Mouse (Mus musculus): Measurements from ENCODE around the gene Camk1d. TPM values are rescaled to one million over a fixed set of nuclear protein-coding genes. Genes with fewer than 3 reads are reported as not detected.
A peak's percentile ranks its signal among the peaks of the same experiment; 100 is the strongest.
"Not testable (repeated sequence)": the region's sequence is repeated elsewhere in the genome, so short reads cannot be mapped to it uniquely, and the experiment has no call there.

Camk1d gene
- polyA plus RNA-seq, 1 experiment from 2014 or later: 2.4 TPM

DNA sequence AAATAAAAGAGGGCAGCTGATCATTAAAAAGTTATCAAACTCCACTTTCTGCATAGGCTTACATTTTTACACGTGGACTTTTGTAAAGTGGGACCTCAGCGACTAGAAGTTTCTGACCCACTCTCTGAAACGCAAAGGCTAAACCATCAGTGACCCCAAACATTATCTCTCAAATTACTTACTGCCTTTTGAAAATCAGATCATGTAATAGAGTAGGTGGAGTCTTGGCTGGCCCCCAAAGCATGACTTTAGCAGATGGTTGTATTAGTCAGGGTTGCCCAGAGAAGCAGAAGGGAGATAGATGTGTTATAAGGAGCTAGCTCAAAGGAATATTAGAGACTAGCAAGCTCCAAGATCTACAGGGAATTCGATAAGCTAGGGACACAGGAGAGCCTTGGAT is 103.8 kb downstream of the Camk1d start:
- WGBS: 85% methylated on average over 4 of the region's 4 CpGs
- no peak for ATAC-seq (replicated peaks; ENCODE audit: insufficient number of reproducible peaks, insufficient read depth, low FRiP score, low read depth)

DNA sequence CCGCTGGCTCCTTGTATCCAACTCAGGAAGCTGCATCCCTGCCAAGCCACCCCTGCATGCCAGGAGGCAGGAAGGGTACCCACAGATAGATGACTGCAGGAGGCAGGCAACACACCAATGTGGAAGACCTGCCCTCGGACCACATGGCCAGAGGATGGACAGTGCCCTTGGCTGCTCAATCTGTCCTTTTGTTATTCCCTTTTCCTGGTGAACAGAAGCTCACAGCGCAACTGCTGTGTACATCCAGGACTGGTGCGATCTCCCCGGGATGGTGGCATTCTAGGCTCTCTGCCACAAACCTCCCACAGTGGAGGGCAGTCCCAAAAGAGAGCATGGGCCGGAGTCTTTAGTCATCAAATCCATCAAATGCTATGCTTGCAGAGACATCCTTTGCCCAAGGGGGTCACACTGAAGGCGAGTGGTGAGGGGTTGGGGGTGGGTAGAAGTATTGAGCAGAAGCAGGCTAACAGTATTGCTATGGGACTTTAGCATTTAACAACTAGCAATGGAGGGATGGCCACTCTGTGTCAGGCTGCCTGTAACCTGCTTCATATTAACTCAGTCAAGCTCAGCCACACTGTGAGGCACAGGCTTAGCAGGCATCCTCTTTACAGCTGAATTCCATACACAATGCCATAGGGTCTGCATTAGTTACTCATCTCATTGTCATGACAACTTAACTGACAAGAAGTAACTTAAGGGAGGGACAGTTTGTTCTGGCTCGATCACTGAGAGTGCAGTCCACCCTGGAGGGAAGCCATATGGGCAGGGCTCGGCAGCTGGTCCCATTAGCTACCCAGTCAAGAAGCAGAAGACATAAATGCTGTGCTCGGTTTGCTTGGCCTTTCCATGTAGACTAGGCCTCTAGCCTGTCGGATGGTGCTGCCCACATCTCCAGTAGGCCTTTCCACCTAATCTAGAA is 106.1 kb downstream of the Camk1d start:
- ATAC-seq (replicated peaks; ENCODE audit: insufficient number of reproducible peaks, insufficient read depth, low FRiP score, low read depth): no peak

More for the DNA sequence above, 103.8 kb downstream of the Camk1d start:
- Histone ChIP-seq H3K27ac (no peak overlapping the region), H3K4me3 (no peak overlapping the region), H3K9me3 (replicated peaks) (no peaks in the 10 kb centered on the region), H3K9ac (no peak overlapping the region), H3K4me1 (replicated peaks) (peaks cover 39% of the 10 kb centered on the region), H3K4me2 (no peak overlapping the region), H3K36me3 (no peaks in the 10 kb centered on the region), H3K27me3 (no peaks in the 10 kb centered on the region)

DNA sequence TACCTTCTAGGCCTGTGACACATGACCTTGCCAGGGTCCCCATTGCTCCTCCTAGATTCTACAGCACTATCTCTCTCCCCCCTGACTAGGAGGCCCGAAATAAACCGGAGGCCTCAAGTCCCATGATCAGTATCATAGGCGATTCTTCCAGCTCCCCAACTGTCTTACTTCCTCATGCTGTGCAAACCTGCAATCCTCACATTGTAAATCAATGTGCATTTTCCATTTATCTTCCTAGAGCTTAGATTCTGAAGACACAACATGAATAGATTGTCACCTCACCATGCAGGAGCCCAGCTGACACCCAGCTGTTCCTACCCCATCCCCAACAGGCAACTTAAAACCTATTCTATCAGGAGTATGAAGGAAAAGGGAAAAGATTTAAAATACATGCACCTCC is 108.5 kb downstream of the Camk1d start:
- 36% methylated on average over 3 of the region's 3 CpGs for WGBS
- Histone ChIP-seq H3K4me2 (no peak overlapping the region), H3K27me3 (no peaks in the 10 kb centered on the region), H3K4me1 (replicated peaks) (peaks cover 12% of the 10 kb centered on the region), H3K9me3 (replicated peaks) (no peaks in the 10 kb centered on the region), H3K27ac (no peak overlapping the region), H3K36me3 (no peaks in the 10 kb centered on the region), H3K9ac (no peak overlapping the region), H3K4me3 (no peak overlapping the region)
- ATAC-seq (replicated peaks; ENCODE audit: insufficient number of reproducible peaks, insufficient read depth, low FRiP score, low read depth): no peak

More for the DNA sequence above, 106.1 kb downstream of the Camk1d start:
- Histone ChIP-seq H3K27ac (no peak overlapping the region), H3K27me3 (no peaks in the 10 kb centered on the region), H3K4me1 (replicated peaks) (peaks cover 20% of the 10 kb centered on the region), H3K4me2 (no peak overlapping the region), H3K9ac (no peak overlapping the region), H3K9me3 (replicated peaks) (no peaks in the 10 kb centered on the region), H3K4me3 (no peak overlapping the region), H3K36me3 (no peaks in the 10 kb centered on the region)
- 78% methylated on average over 11 of the region's 11 CpGs for WGBS

DNA sequence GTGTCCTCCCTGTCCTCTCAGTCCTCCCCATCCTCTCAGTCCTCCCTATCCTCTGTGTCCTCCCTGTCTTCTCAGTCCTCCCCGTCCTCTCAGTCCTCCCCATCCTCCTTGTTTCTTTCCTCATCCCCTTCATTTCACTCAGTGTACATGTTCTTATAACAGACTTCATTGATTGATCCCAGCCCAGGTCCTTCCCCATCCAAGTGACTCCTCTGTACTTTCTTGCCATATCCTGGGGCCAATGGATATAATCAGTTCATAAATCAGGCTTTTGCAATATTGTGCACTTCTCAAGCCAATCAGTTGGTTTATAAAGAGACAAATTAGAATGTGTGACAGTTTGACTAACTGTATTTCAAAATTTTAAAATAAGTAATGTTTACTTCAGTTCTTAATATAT is 112.3 kb downstream of the Camk1d start:
- Histone ChIP-seq H3K27ac (no peak overlapping the region), H3K9me3 (replicated peaks) (no peaks in the 10 kb centered on the region), H3K4me3 (no peak overlapping the region), H3K27me3 (no peaks in the 10 kb centered on the region), H3K4me2 (no peak overlapping the region), H3K4me1 (replicated peaks) (peaks cover 15% of the 10 kb centered on the region), H3K9ac (no peak overlapping the region), H3K36me3 (no peaks in the 10 kb centered on the region)
- 93% methylated on average over 1 of the region's 1 CpGs for WGBS
- no peak for ATAC-seq (replicated peaks; ENCODE audit: insufficient number of reproducible peaks, insufficient read depth, low FRiP score, low read depth)

DNA sequence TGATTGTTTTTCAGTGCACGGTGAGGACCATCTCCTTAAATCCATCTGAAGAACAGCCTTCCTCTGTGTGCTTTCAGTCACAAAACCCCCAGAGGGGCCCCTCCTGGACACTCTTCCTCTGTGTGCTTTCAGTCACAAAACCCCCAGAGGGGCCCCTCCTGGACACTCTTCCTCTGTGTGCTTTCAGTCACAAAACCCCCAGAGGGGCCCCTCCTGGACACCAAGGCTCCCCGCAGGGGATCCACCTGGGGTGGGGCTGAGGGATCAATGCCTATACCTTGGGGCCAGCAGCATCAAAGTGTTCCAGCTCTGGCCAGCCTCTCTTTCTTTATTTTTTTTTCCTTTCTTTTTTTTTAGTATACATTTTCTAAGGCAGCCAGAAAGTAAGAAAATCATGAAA is 113.1 kb downstream of the Camk1d start:
- ATAC-seq (replicated peaks; ENCODE audit: insufficient number of reproducible peaks, insufficient read depth, low FRiP score, low read depth): peak; percentile 65; the same call in 1 of the 2 replicates
- WGBS: 5% methylated on average over 2 of the region's 2 CpGs
- not testable (repeated sequence) for H3K27ac ChIP-seq; H3K9ac ChIP-seq; H3K4me2 ChIP-seq; H3K9me3 ChIP-seq (replicated peaks); H3K4me3 ChIP-seq; H3K27me3 ChIP-seq; H3K36me3 ChIP-seq
- H3K4me1 ChIP-seq (replicated peaks): peaks cover 15% of the 10 kb centered on the region

DNA sequence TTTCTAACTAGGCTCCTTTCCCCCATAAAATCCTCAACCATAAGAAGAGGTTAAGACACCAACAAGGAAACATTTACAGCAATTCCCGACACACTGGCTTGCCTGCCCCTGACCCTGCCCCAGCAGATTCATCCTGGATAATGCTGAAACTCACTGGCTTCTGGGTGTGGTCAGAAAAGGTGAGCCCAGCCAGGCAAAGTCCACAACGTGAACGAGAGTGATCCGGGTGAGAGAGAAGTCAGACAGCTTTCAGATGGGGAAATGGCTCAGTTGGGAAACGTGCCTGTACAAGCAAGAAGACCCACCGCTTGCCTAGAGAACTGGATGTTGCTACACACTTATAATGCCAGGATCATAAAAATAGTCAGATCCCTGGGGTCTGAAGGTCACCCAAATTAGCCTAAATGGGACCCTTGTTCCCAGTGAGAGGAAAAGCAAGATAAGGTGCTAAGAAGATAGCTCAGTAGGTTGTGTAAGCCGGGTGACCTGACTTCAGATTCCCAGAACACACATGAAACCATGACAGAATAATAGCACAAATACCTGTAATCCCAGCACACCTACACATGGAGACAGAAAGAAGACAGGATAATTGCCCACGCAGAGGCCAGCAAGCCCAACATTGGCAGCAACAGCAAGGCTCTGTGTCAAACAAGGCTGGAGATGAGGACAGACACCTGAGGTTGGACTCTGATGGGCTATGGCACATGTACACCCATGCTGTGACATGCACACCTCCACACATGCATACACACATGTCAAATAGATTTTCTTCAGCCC is 113.9 kb downstream of the Camk1d start:
- Histone ChIP-seq H3K9me3 (replicated peaks) (no peaks in the 10 kb centered on the region), H3K27ac (no peak overlapping the region), H3K9ac (no peak overlapping the region), H3K4me1 (replicated peaks) (peaks cover 11% of the 10 kb centered on the region), H3K36me3 (no peaks in the 10 kb centered on the region), H3K4me2 (no peak overlapping the region), H3K27me3 (no peaks in the 10 kb centered on the region), H3K4me3 (no peak overlapping the region)
- no peak for ATAC-seq (replicated peaks; ENCODE audit: insufficient number of reproducible peaks, insufficient read depth, low FRiP score, low read depth)
- WGBS: 61% methylated on average over 8 of the region's 8 CpGs

DNA sequence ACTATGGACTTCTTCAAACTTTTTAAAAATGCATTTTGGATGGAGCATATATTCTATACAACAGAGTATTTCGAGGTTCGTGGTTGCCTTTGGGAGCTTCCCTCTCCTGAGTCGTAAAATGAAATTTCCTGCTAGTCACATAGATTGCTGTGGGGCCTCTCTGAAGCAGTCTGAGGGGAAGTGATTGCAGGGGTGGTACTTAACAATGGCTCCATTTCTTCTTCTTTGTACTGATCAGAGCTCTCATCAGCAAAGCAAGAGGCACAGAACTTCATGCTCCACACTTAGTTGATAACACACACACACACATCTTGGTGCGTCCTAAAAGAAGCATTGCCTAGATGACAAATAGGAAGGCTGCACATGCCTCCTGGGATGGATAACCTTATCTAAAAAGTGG is 114.6 kb downstream of the Camk1d start:
- ATAC-seq (replicated peaks; ENCODE audit: insufficient number of reproducible peaks, insufficient read depth, low FRiP score, low read depth): no peak

DNA sequence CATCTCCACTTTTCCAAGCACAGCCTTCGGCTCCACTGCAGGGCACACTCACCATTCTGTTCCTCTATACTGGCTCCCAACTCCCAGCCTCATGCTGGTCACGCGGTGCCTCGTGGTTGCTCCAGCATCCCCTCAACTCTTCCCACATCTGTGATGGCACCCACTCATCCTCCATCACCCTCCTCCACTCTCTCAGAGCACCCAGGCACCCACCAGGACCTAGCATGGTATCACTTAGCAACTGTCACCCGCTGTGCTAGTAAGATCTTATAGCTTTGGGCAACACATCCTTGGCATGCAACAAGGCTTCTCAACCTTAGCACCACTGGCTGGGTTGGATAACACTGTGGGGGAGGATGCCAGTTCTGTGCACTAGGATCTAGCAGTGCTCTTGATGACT is 115.8 kb downstream of the Camk1d start:
- H3K36me3 ChIP-seq: no peaks in the 10 kb centered on the region
- no peak overlapping the region for H3K27ac ChIP-seq
- no peak overlapping the region for H3K4me3 ChIP-seq
- no peaks in the 10 kb centered on the region for H3K9me3 ChIP-seq (replicated peaks)
- no peak for ATAC-seq (replicated peaks; ENCODE audit: insufficient number of reproducible peaks, insufficient read depth, low FRiP score, low read depth)
- H3K27me3 ChIP-seq: no peaks in the 10 kb centered on the region
- H3K4me1 ChIP-seq (replicated peaks): peaks cover 17% of the 10 kb centered on the region
- no peak overlapping the region for H3K4me2 ChIP-seq
- H3K9ac ChIP-seq: no peak overlapping the region
- 93% methylated on average over 5 of the region's 5 CpGs for WGBS

More for the DNA sequence above, 114.6 kb downstream of the Camk1d start:
- Histone ChIP-seq H3K9ac (no peak overlapping the region), H3K27me3 (no peaks in the 10 kb centered on the region), H3K36me3 (no peaks in the 10 kb centered on the region), H3K4me1 (replicated peaks) (peaks cover 11% of the 10 kb centered on the region), H3K9me3 (replicated peaks) (no peaks in the 10 kb centered on the region), H3K27ac (no peak overlapping the region), H3K4me2 (no peak overlapping the region), H3K4me3 (no peak overlapping the region)
- WGBS: 43% methylated on average over 4 of the region's 4 CpGs

DNA sequence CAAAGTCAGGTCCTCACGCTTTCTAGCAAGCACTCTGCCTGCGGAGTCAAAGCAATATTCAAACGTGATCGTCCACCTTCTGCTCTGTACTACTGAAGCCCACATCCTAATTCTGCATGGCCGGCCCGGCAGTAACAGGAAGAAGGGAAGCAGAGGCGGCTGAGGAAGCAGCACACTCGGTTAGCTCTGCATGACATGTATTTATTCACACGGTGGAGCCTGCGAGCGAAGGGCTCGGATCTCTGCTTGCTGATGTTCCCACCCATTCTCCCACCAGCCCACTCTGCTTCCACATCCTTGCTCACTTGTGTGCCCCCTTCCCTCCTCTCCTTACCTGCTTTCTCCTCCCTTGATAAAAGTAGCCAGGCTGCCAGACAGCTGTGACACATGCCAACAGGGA is 117.4 kb downstream of the Camk1d start:
- Histone ChIP-seq H3K27me3 (no peaks in the 10 kb centered on the region), H3K4me3 (no peak overlapping the region), H3K36me3 (no peaks in the 10 kb centered on the region), H3K27ac (no peak overlapping the region), H3K4me1 (replicated peaks) (peaks cover 23% of the 10 kb centered on the region), H3K9ac (no peak overlapping the region), H3K4me2 (no peak overlapping the region), H3K9me3 (replicated peaks) (no peaks in the 10 kb centered on the region)
- no peak; the same call in 1 of the 2 replicates for ATAC-seq (replicated peaks; ENCODE audit: insufficient number of reproducible peaks, insufficient read depth, low FRiP score, low read depth)
- 40% methylated on average over 12 of the region's 12 CpGs for WGBS

DNA sequence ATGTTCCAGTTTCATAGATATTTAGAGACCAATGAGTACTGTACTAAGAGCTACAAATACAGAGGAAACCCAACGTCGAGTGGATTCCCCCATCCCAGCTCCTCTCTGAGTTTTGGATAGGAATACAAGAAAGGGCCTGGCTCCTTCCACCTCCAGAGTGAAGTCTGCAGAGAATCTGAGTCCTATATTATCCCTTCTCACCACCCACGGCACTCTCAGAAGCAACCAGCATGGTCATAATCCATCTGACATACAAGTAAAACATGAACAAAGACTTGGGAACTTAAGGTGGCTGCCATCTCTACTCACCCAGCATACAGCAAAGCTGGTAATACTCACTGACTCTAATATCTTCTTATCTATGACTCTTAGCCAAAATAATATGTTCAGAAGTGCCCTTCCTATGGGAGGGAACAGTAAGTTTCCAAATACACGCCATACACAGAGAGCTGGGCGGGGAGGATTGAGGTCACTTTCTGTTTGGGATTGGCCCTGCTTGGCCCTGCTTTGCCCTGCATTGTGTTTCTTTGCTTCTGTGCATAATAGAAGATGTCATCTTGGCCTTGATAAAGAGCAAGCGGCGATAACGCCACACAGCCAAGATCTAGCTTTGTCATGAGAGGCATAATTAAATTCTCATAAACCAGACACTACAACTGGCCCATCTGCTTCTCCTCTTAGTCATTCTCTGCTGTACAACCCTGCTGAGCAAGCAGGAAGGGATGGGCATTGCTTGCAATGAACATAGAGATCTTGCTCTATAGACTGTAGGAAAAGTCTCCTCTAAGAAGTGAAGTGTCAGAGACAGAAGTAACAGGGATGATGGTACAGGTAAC is 118.7 kb downstream of the Camk1d start:
- Histone ChIP-seq H3K27me3 (no peaks in the 10 kb centered on the region), H3K9ac (no peak overlapping the region), H3K9me3 (replicated peaks) (no peaks in the 10 kb centered on the region), H3K4me1 (replicated peaks) (peaks cover 12% of the 10 kb centered on the region), H3K36me3 (no peaks in the 10 kb centered on the region), H3K4me2 (no peak overlapping the region), H3K27ac (no peak overlapping the region), H3K4me3 (no peak overlapping the region)
- no peak for ATAC-seq (replicated peaks; ENCODE audit: insufficient number of reproducible peaks, insufficient read depth, low FRiP score, low read depth)
- 84% methylated on average over 8 of the region's 8 CpGs for WGBS

Measured in heart, embryonic 15.5 days (tissue).